Comparison of ENCODE assay signal across 44 mouse cellular contexts in the genomic region with DNA sequence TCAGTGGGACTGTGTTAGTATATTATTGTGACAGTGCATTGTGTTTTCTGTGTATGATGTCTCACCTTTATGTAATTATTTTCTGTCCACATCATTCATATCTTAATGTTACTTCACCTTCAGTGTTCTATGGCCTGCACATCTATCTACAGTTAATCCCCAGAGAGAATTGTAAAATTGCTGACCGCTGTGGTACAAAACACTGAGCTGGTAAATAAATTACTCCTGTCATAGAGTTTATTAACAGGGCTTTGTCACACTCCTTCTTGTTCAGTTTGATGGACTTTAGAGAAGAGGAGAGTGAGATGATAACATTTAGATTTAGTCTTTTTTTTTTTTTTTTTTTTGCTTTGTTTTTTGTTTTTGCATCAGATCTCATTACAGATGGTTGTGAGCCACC. TPM values are rescaled to one million over a fixed set of nuclear protein-coding genes. Genes with fewer than 3 reads are reported as not detected.
"Had no signal": no experiment of that assay in that cellular context is flagged by ENCODE, and none has a peak within 500 bp of the region (broad histone marks: within the 10 kb centered on the region; RNA-seq: fewer than 3 reads in every experiment).

No protein-coding gene starts in this region.

- H3K36me3 ChIP-seq: limb, embryonic 10.5 days; limb, embryonic 12.5 days; limb, embryonic 13.5 days; limb, embryonic 15.5 days; liver, embryonic 12.5 days; liver, embryonic 13.5 days; liver, embryonic 15.5 days; lung, embryonic 15.5 days; midbrain, embryonic 10.5 days; midbrain, embryonic 12.5 days; midbrain, embryonic 13.5 days; midbrain, embryonic 15.5 days; neural tube, embryonic 12.5 days; neural tube, embryonic 13.5 days had no signal

- H3K27ac ChIP-seq: limb, embryonic 10.5 days; limb, embryonic 12.5 days; limb, embryonic 13.5 days; limb, embryonic 15.5 days; liver, embryonic 12.5 days; liver, embryonic 13.5 days; liver, embryonic 14.5 days; liver, embryonic 15.5 days; lung, embryonic 15.5 days; macrophage; midbrain, embryonic 10.5 days; midbrain, embryonic 12.5 days; midbrain, embryonic 13.5 days; midbrain, embryonic 15.5 days; neural tube, embryonic 12.5 days; neural tube, embryonic 13.5 days had no signal

- H3K4me1 ChIP-seq: midbrain, embryonic 12.5 days had no signal

- H3K4me3 ChIP-seq: limb, embryonic 10.5 days; limb, embryonic 12.5 days; limb, embryonic 13.5 days; limb, embryonic 15.5 days; liver, embryonic 12.5 days; liver, embryonic 13.5 days; liver, embryonic 15.5 days; lung, embryonic 15.5 days; midbrain, embryonic 10.5 days; midbrain, embryonic 12.5 days; midbrain, embryonic 13.5 days; midbrain, embryonic 15.5 days; myocyte; neural tube, embryonic 12.5 days; neural tube, embryonic 13.5 days had no signal

- H3K9me3 ChIP-seq: limb, embryonic 10.5 days; limb, embryonic 12.5 days; limb, embryonic 13.5 days; limb, embryonic 15.5 days; liver, embryonic 12.5 days; liver, embryonic 13.5 days; liver, embryonic 15.5 days; lung, embryonic 15.5 days; megakaryocyte, embryonic 14.5 days; midbrain, embryonic 10.5 days; midbrain, embryonic 12.5 days; midbrain, embryonic 13.5 days; midbrain, embryonic 15.5 days; neural tube, embryonic 12.5 days; neural tube, embryonic 13.5 days had no signal

- H3K27me3 ChIP-seq: limb, embryonic 12.5 days; limb, embryonic 15.5 days; liver, embryonic 12.5 days; liver, embryonic 13.5 days; liver, embryonic 15.5 days; lung, embryonic 15.5 days; megakaryocyte, embryonic 14.5 days; midbrain, embryonic 12.5 days; midbrain, embryonic 13.5 days; midbrain, embryonic 15.5 days; neural tube, embryonic 12.5 days; neural tube, embryonic 13.5 days had no signal

- H3K9ac ChIP-seq: limb, embryonic 12.5 days; limb, embryonic 13.5 days; limb, embryonic 15.5 days; liver, embryonic 12.5 days; liver, embryonic 13.5 days; liver, embryonic 14.5 days; liver, embryonic 15.5 days; liver, postnatal 0 days; lung, embryonic 14.5 days; lung, embryonic 15.5 days; midbrain, embryonic 12.5 days; midbrain, embryonic 13.5 days; midbrain, embryonic 15.5 days; neural tube, embryonic 12.5 days; neural tube, embryonic 13.5 days had no signal

- DNase-seq: left cerebral cortex, postnatal 4 days; liver; liver, embryonic 13.5 days; liver, postnatal 0 days; lung, adult 18-20 months; lung, adult 2 months; lung, embryonic 14.5 days; lung, postnatal 10 days; lung, postnatal 14 days; lung, postnatal 36 days; lung, postnatal 4 days; midbrain, embryonic 14.5 days had no signal

RNA-seq across cellular contexts. Expression of a gene that starts 16.7 kb away (rescaled TPM):
- total RNA-seq: liver, adult 2 months had no signal
- polyA plus RNA-seq: limb, embryonic 10.5 days; limb, embryonic 12.5 days; limb, embryonic 13.5 days; limb, embryonic 15.5 days; liver, adult 2 months; liver, embryonic 11.5 days; liver, embryonic 12.5 days; liver, embryonic 13.5 days; liver, embryonic 14.5 days; liver, embryonic 15.5 days; liver, embryonic 16.5 days; liver, postnatal 0 days; lung, adult 2 months; lung, embryonic 14.5 days; lung, embryonic 15.5 days; lung, embryonic 16.5 days; lung, postnatal 0 days; midbrain, embryonic 11.5 days; midbrain, embryonic 12.5 days; midbrain, embryonic 13.5 days; midbrain, embryonic 14.5 days; midbrain, embryonic 15.5 days; midbrain, postnatal 0 days; myocyte; neural tube, embryonic 11.5 days; neural tube, embryonic 12.5 days; neural tube, embryonic 13.5 days had no signal

RNA-seq across cellular contexts. Expression of a gene that starts 23.8 kb away (rescaled TPM):
- total RNA-seq: left cerebral cortex, postnatal 14 days; left cerebral cortex, postnatal 4 days; liver, adult 2 months; megakaryocyte progenitor cell, adult 5-6 weeks; megakaryocyte, adult 5-6 weeks; midbrain, postnatal 0 days; monocyte, adult 5-6 weeks had no signal
- polyA plus RNA-seq: limb, embryonic 11.5 days; limb, embryonic 13.5 days; limb, embryonic 14.5 days; limb, embryonic 15.5 days; liver, adult 2 months; liver, embryonic 11.5 days; liver, embryonic 12.5 days; liver, embryonic 13.5 days; liver, embryonic 14.5 days; liver, embryonic 16.5 days; lung, adult 2 months; lung, embryonic 15.5 days; lung, embryonic 16.5 days; macrophage; midbrain, embryonic 11.5 days; midbrain, embryonic 12.5 days; midbrain, embryonic 13.5 days; midbrain, embryonic 15.5 days; midbrain, embryonic 16.5 days; myocyte; neural tube, embryonic 11.5 days; neural tube, embryonic 12.5 days had no signal
